In genomic region chr15:89424621-89425020, GRCm38 (mm10) we compare ENCODE assay signal across 29 mouse cellular contexts. TPM values are rescaled to one million over a fixed set of nuclear protein-coding genes. Genes with fewer than 3 reads are reported as not detected.
DNase-seq lines count a peak whose midpoint lies in the region; ATAC-seq and TF ChIP-seq lines count a peak whose summit lies in the region.
"Had no signal": no experiment of that assay in that cellular context is flagged by ENCODE, and none has a peak within 500 bp of the region (broad histone marks: within the 10 kb centered on the region; RNA-seq: fewer than 3 reads in every experiment).

No protein-coding gene starts in this region.

- WGBS in heart, embryonic 13.5 days, result 71% methylated on average over 8 of the region's 8 CpGs

- peak overlapping the region; percentile 69 for H3K4me2 ChIP-seq in heart, embryonic 13.5 days
- H3K4me2 ChIP-seq: forebrain, embryonic 13.5 days; hindbrain, embryonic 13.5 days; lung, embryonic 15.5 days; midbrain, embryonic 15.5 days had no signal

- no peaks in the 10 kb centered on the region for H3K9me3 ChIP-seq in heart, embryonic 13.5 days
- H3K9me3 ChIP-seq: forebrain, embryonic 13.5 days; hindbrain, embryonic 13.5 days; limb, embryonic 10.5 days; liver, embryonic 15.5 days; lung, embryonic 15.5 days; megakaryocyte, embryonic 14.5 days; midbrain, embryonic 15.5 days; neural tube, embryonic 12.5 days had no signal

- no peaks in the 10 kb centered on the region for H3K27me3 ChIP-seq in heart, embryonic 13.5 days (replicated peaks)
- H3K27me3 ChIP-seq in testis, adult 2 months (ENCODE audit: control insufficient read depth, insufficient read depth, low read length), result no peaks in the 10 kb centered on the region
- H3K27me3 ChIP-seq: forebrain, embryonic 13.5 days; hindbrain, embryonic 13.5 days; liver, embryonic 15.5 days; lung, embryonic 15.5 days; megakaryocyte, embryonic 14.5 days; midbrain, embryonic 15.5 days; neural tube, embryonic 12.5 days had no signal

- no peak for DNase-seq in gastrocnemius, adult 2 months
- DNase-seq in gastrocnemius, postnatal 10 days, result no peak
- DNase-seq in heart, adult 9 months (ENCODE audit: low spot score in 2 of 2), result no peak
- DNase-seq in testis, postnatal 14 days (ENCODE audit: low spot score), result no peak
- DNase-seq in adrenal gland, postnatal 10 days, result no peak
- DNase-seq: cerebellum, postnatal 36 days; kidney, adult 18-20 months; kidney, postnatal 14 days; liver; lung, postnatal 36 days; right cerebral cortex, postnatal 14 days; thymus, postnatal 36 days had no signal

- TF ChIP-seq POLR2A in testis, adult 2 months (IDR thresholded peaks at IDR 0.05; ENCODE audit: control insufficient read depth, low read depth, low read length), result 0 out of 2 replicates have a peak, but pooled peaks have one; percentile 20

- intact Hi-C loops in gastrocnemius, adult 2 months (cut with DNase I), result no loop called here

- TF ChIP-seq CTCF in gastrocnemius, adult 2 months (IDR thresholded peaks at IDR 0.05), result no peak
- no peak for TF ChIP-seq CTCF in testis, adult 2 months (IDR thresholded peaks at IDR 0.05; ENCODE audit: control insufficient read depth, insufficient read depth, insufficient replicate concordance, low read depth, low read length)

- H3K9ac ChIP-seq in heart, embryonic 13.5 days, result peak overlapping the region; percentile 91
- H3K9ac ChIP-seq: forebrain, embryonic 13.5 days; hindbrain, embryonic 13.5 days; liver, embryonic 15.5 days; lung, embryonic 15.5 days; midbrain, embryonic 15.5 days; neural tube, embryonic 12.5 days had no signal

- peaks cover 72% of the 10 kb centered on the region for H3K36me3 ChIP-seq in heart, embryonic 13.5 days
- H3K36me3 ChIP-seq in testis, adult 2 months (ENCODE audit: control insufficient read depth, insufficient read depth, low read length), result no peaks in the 10 kb centered on the region; the same call in 1 of the 2 replicates

- peaks cover 42% of the 10 kb centered on the region for H3K4me1 ChIP-seq in heart, embryonic 13.5 days
- H3K4me1 ChIP-seq in testis, adult 2 months (ENCODE audit: control insufficient read depth, insufficient read depth, low read length), result peaks cover 19% of the 10 kb centered on the region

- H3K27ac ChIP-seq in gastrocnemius, adult 2 months, result peak overlapping the region; percentile 99
- peak overlapping the region; percentile 98 for H3K27ac ChIP-seq in heart, embryonic 13.5 days (replicated peaks)
- H3K27ac ChIP-seq in testis, adult 2 months (ENCODE audit: control insufficient read depth, insufficient read depth, low read depth, low read length), result peak overlapping the region; percentile 68
- H3K27ac ChIP-seq: forebrain, embryonic 13.5 days; hindbrain, embryonic 13.5 days; layer of hippocampus, adult 2 months; limb, embryonic 10.5 days; liver, embryonic 15.5 days; lung, embryonic 15.5 days; midbrain, embryonic 15.5 days; neural tube, embryonic 12.5 days had no signal

- ATAC-seq in heart, embryonic 13.5 days (ENCODE audit: extremely low read depth, insufficient number of reproducible peaks, low FRiP score, low TSS enrichment), result no peak
- ATAC-seq: forebrain, embryonic 13.5 days; midbrain, embryonic 15.5 days had no signal

- H3K4me3 ChIP-seq in gastrocnemius, adult 2 months, result peak overlapping the region; percentile 78
- peak overlapping the region; percentile 61 for H3K4me3 ChIP-seq in heart, embryonic 13.5 days
- peak overlapping the region; percentile 84 for H3K4me3 ChIP-seq in testis, adult 2 months (ENCODE audit: control insufficient read depth, low read depth, low read length)
- H3K4me3 ChIP-seq: forebrain, embryonic 13.5 days; hindbrain, embryonic 13.5 days; layer of hippocampus, adult 2 months; liver, embryonic 15.5 days; lung, embryonic 15.5 days; megakaryocyte, embryonic 14.5 days; midbrain, embryonic 15.5 days; neural tube, embryonic 12.5 days had no signal

RNA-seq across cellular contexts. Expression of gene Cpt1b, which starts 1.0 kb away (rescaled TPM):
- 100 to 1,000 TPM; 257 to 362 TPM for total RNA-seq in gastrocnemius, adult 2 months (2021)
- total RNA-seq in gastrocnemius, postnatal 10 days (2021), result 100 to 1,000 TPM; 204 to 222 TPM
- 139 and 147 TPM in 2 replicates for polyA plus RNA-seq in heart, embryonic 13.5 days (2015; fragmentation: Nextera tagmentation; extraction: Ambion mirVana)
- polyA plus RNA-seq in testis, adult 2 months (2012; rRNA removed), result 374 and 414 TPM in 2 replicates
- 100 to 1,000 TPM; 554 to 660 TPM for total RNA-seq in adrenal gland, postnatal 10 days (2021)

RNA-seq across cellular contexts. Expression of gene C730034F03Rik, which starts 4.8 kb away (rescaled TPM):
- total RNA-seq in gastrocnemius, adult 2 months (2021), result under 1 TPM; 0.56 to 0.64 TPM
- total RNA-seq in gastrocnemius, postnatal 10 days (2021), result under 1 TPM; 0.38 to 0.88 TPM
- polyA plus RNA-seq in heart, embryonic 13.5 days (2015; fragmentation: Nextera tagmentation; extraction: Ambion mirVana), result 2.4 and 3.0 TPM in 2 replicates
- 6.4 and 7.6 TPM in 2 replicates for polyA plus RNA-seq in testis, adult 2 months (2012; rRNA removed)
- 1 to 10 TPM; 2.5 to 3.5 TPM for total RNA-seq in adrenal gland, postnatal 10 days (2021)

RNA-seq across cellular contexts. Expression of gene Gm44502, which starts 4.9 kb away (rescaled TPM):
- total RNA-seq in gastrocnemius, adult 2 months (2021), result 1 to 10 TPM in 1 of 2 experiments, under 1 TPM in 1; 0.87 to 2.0 TPM
- total RNA-seq in gastrocnemius, postnatal 10 days (2021), result under 1 TPM; 0.66 to 0.81 TPM
- polyA plus RNA-seq in heart, embryonic 13.5 days (2015; fragmentation: Nextera tagmentation; extraction: Ambion mirVana), result 0.53 and 0.90 TPM in 2 replicates
- 1.2 and 1.9 TPM in 2 replicates for polyA plus RNA-seq in testis, adult 2 months (2012; rRNA removed)
- total RNA-seq in adrenal gland, postnatal 10 days (2021), result 1 to 10 TPM; 5.6 to 9.2 TPM
- total RNA-seq: layer of hippocampus, postnatal 25 days had no signal
- polyA plus RNA-seq: embryonic facial prominence, embryonic 14.5 days; forebrain, embryonic 13.5 days; hindbrain, embryonic 13.5 days; limb, embryonic 10.5 days; liver, embryonic 15.5 days; lung, embryonic 15.5 days; midbrain, embryonic 15.5 days; neural tube, embryonic 12.5 days had no signal

RNA-seq across cellular contexts. Expression of gene Chkb, which starts 5.1 kb away (rescaled TPM):
- 10 to 100 TPM; 21.4 to 23.3 TPM for total RNA-seq in gastrocnemius, adult 2 months (2021)
- 10 to 100 TPM; 21.4 to 40.0 TPM for total RNA-seq in gastrocnemius, postnatal 10 days (2021)
- polyA plus RNA-seq in heart, embryonic 13.5 days (2015; fragmentation: Nextera tagmentation; extraction: Ambion mirVana), result 65.1 and 71.5 TPM in 2 replicates
- polyA plus RNA-seq in testis, adult 2 months (2012; rRNA removed), result 50.7 and 52.8 TPM in 2 replicates
- 100 to 1,000 TPM; 106 to 128 TPM for total RNA-seq in adrenal gland, postnatal 10 days (2021)

RNA-seq across cellular contexts. Expression of gene Syce3, which starts 14.3 kb away (rescaled TPM):
- not detected for total RNA-seq in gastrocnemius, adult 2 months (2021)
- total RNA-seq in gastrocnemius, postnatal 10 days (2021), result not detected
- not detected in 2 replicates for polyA plus RNA-seq in heart, embryonic 13.5 days (2015; fragmentation: Nextera tagmentation; extraction: Ambion mirVana)
- 218 and 247 TPM in 2 replicates for polyA plus RNA-seq in testis, adult 2 months (2012; rRNA removed)
- total RNA-seq in adrenal gland, postnatal 10 days (2021), result not detected
- total RNA-seq: adrenal gland, adult 18-20 months; adrenal gland, postnatal 4 days; gastrocnemius, adult 18-20 months; layer of hippocampus, adult 2 months; layer of hippocampus, postnatal 25 days had no signal
- polyA plus RNA-seq: embryonic facial prominence, embryonic 14.5 days; forebrain, embryonic 13.5 days; gonadal fat pad, adult 2 months; hindbrain, embryonic 13.5 days; limb, embryonic 10.5 days; liver, embryonic 15.5 days; lung, embryonic 15.5 days; midbrain, embryonic 15.5 days; neural tube, embryonic 12.5 days had no signal
